8 mouse cellular contexts compared by ENCODE assay signal in genomic region chr10:86705318-86705921, GRCm38 (mm10). TPM values are rescaled to one million over a fixed set of nuclear protein-coding genes. Genes with fewer than 3 reads are reported as not detected.
DNase-seq lines count a peak whose midpoint lies in the region; ATAC-seq and TF ChIP-seq lines count a peak whose summit lies in the region.

Hsp90b1 (minus strand) TSS chr10:86705509.
Ttc41 (plus strand) TSS chr10:86705811.

- no peaks in the 10 kb centered on the region for H3K9me3 ChIP-seq in megakaryocyte, embryonic 14.5 days

- H3K36me3 ChIP-seq in megakaryocyte, embryonic 14.5 days (replicated peaks; ENCODE audit: low read length) = peaks cover 41% of the 10 kb centered on the region

- H3K27ac ChIP-seq in cortical plate, adult 2 months (ENCODE audit: insufficient read depth, low read length) = peak within 1 kb of the TSS; percentile 91

- peak; percentile 97 to 99 for DNase-seq in gastrocnemius, adult 8-10 months (ENCODE audit: low spot score in 2 of 2)
- DNase-seq in hindlimb bud, embryonic 11.5 days (ENCODE audit: extremely low spot score, low read depth, low spot score) = peak; percentile 97
- DNase-seq in left cerebral cortex, adult 8-10 months (ENCODE audit: low spot score in 2 of 2) = peak; percentile 96 to 100
- DNase-seq in right cerebral cortex, postnatal 10 days (ENCODE audit: low spot score in 2 of 2) = peak; percentile 100
- peak; percentile 91 for DNase-seq in urinary bladder, postnatal 25 days (ENCODE audit: low spot score)

- peak within 1 kb of the TSS; percentile 58 for H3K4me3 ChIP-seq in cortical plate, adult 2 months (ENCODE audit: insufficient read depth, low read length)
- H3K4me3 ChIP-seq in megakaryocyte, embryonic 14.5 days (replicated peaks) = peak within 1 kb of the TSS; percentile 99

- peaks cover 5% of the 10 kb centered on the region; the same call in 1 of the 2 replicates for H3K4me1 ChIP-seq in cortical plate, adult 2 months (ENCODE audit: control insufficient read depth, insufficient read depth, low read length)
- peaks cover 59% of the 10 kb centered on the region for H3K4me1 ChIP-seq in megakaryocyte, embryonic 14.5 days

- H3K27me3 ChIP-seq in megakaryocyte, embryonic 14.5 days (replicated peaks) = no peaks in the 10 kb centered on the region

- no peak for TF ChIP-seq CTCF in cortical plate, adult 2 months (IDR thresholded peaks at IDR 0.05; ENCODE audit: extremely low read depth, insufficient read depth, low read length)

- TF ChIP-seq POLR2A in cortical plate, adult 2 months (IDR thresholded peaks at IDR 0.05; ENCODE audit: extremely low read depth, insufficient read depth, low read length) = peak; percentile 91

- ATAC-seq in activated CD4-positive, CD25-positive, alpha-beta regulatory T cell, adult 4 months = peak; percentile 81

RNA-seq across cellular contexts. Expression of gene Hsp90b1, which starts in this region (rescaled TPM):
- 100 to 1,000 TPM; 185 to 255 TPM for polyA plus RNA-seq in activated CD4-positive, CD25-positive, alpha-beta regulatory T cell, adult 4 months (2017; shearing (Covaris generic))
- polyA plus RNA-seq in cortical plate, adult 2 months (2012; rRNA removed) = 185 and 189 TPM in 2 replicates
- 100 to 1,000 TPM in 3 of 4 experiments, 10 to 100 TPM in 1; 97.1 to 109 (median 103) TPM for total RNA-seq in gastrocnemius, adult 8-10 months (2022)
- 100 to 1,000 TPM; 269 to 329 (median 300) TPM for total RNA-seq in left cerebral cortex, adult 8-10 months (2022)
- 6.4 and 61.7 TPM in 2 replicates for polyA plus RNA-seq in megakaryocyte, embryonic 14.5 days (2012; ENCODE audit: insufficient read depth, low replicate concordance)

RNA-seq across cellular contexts. Expression of gene Ttc41, which starts in this region (rescaled TPM):
- polyA plus RNA-seq in activated CD4-positive, CD25-positive, alpha-beta regulatory T cell, adult 4 months (2017; shearing (Covaris generic)) = under 1 TPM; 0.56 to 0.93 TPM
- 1.7 and 1.9 TPM in 2 replicates for polyA plus RNA-seq in cortical plate, adult 2 months (2012; rRNA removed)
- total RNA-seq in gastrocnemius, adult 8-10 months (2022) = 1 to 10 TPM; 2.2 to 2.6 (median 2.3) TPM
- total RNA-seq in left cerebral cortex, adult 8-10 months (2022) = 1 to 10 TPM; 1.1 to 2.6 (median 1.8) TPM
- not detected in 2 replicates for polyA plus RNA-seq in megakaryocyte, embryonic 14.5 days (2012; ENCODE audit: insufficient read depth, low replicate concordance)

Comparison
In these comparisons a context has a peak if more than half of its experiments do, and no peak if none do; other contexts are left out.
1. Peak in every context shown above with its lines: DNase-seq, ATAC-seq, H3K4me3 ChIP-seq and H3K27ac ChIP-seq.